Mouse (Mus musculus) ES-E14 (cell line): ENCODE measurements around the gene Cacna1d.

ENCODE experiments used
- CHD2 ChIP-seq: IDR thresholded peaks from 2 replicates; pipeline ENCODE4 v1.6.1; 2014; ENCODE audit warnings: mild to moderate bottlenecking, low read depth, low read length, inconsistent platforms
- HCFC1 ChIP-seq: IDR thresholded peaks from 2 replicates; pipeline ENCODE4 v1.6.1; 2012; ENCODE audit warnings: low read length, inconsistent platforms, borderline replicate concordance; ENCODE audit not compliant: insufficient read depth
- MAFK ChIP-seq: IDR thresholded peaks from 2 replicates; pipeline ENCODE4 v1.6.1; 2014; ENCODE audit warnings: mild to moderate bottlenecking, low read depth, low read length, inconsistent platforms; ENCODE audit not compliant: insufficient read depth
- ZC3H11A ChIP-seq: IDR thresholded peaks from 2 replicates; pipeline ENCODE4 v1.6.1; 2012; ENCODE audit warnings: low read depth, mild to moderate bottlenecking, inconsistent platforms, low read length, borderline replicate concordance
- ZNF384 ChIP-seq: IDR thresholded peaks from 2 replicates; pipeline ENCODE4 v1.6.1; 2012; ENCODE audit warnings: low read depth, low read length, inconsistent platforms

DNA sequence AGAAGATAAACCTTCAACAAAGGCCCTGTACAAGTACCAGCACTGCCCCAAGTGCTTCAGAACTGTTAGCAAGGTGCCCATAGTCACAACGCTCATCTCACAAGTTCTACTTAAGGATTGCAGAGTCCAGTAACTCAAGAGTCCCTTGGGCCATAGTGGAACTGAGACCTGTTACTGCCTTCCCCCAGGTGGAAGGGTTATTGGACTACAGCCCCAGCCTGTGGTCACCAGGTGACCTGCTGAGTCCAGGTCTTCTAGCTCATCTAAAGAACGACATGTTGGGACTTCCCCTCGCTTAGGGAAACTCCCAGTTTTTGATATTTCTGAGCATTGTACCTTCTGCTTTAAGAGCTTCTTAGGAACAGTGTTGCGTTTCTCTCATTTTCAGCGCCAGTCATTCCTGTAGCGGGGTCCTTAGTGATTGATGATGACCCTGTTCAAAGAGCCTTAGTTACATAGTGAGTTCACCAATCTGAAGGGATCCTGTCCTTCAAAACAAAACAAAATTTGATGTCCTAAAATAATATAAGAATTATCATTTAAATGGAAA, 19.0 kb upstream of the Cacna1d start:
- TF ChIP-seq ZC3H11A (no peak), MAFK (no peak), CHD2 (no peak), ZNF384 (no peak), HCFC1 (no peak)
